Mouse (Mus musculus) left cerebral cortex, adult 2 months (tissue): ENCODE data around the gene Rdh7. TPM values are rescaled to one million over a fixed set of nuclear protein-coding genes. Genes with fewer than 3 reads are reported as not detected.
A peak's percentile ranks its signal among the peaks of the same experiment; 100 is the strongest.
"Not testable (repeated sequence)": the region's sequence is repeated elsewhere in the genome, so short reads cannot be mapped to it uniquely, and the experiment has no call there.

Experiments used
- DNase-seq, 2 experiments: peaks; one replicate each; pipeline ENCODE4 v3.0.0; 2021 to 2022; ENCODE audit warnings: low spot score in 2 of 2, mixed read lengths in 1 of 2; ENCODE audit errors: extremely low spot score in 1 of 2
- H3K27ac ChIP-seq: fragments of 200-600 bp; 2 replicates; pipeline ENCODE4 v1.8.1; 2022
- H3K4me3 ChIP-seq: fragments of 200-600 bp; 2 replicates; pipeline ENCODE4 v1.8.1; 2022
- CTCF ChIP-seq: fragments of 200-600 bp; IDR thresholded peaks from 2 replicates; pipeline ENCODE4 v1.8.1; 2022; ENCODE audit warnings: antibody characterized with exemption, mild to moderate bottlenecking, moderate library complexity
- intact Hi-C: fragments of 180-260 bp; cut with DNase I; formaldehyde crosslinking; loops from one replicate; pipeline ENCODE4 v1.15.1; 2025
- total RNA-seq, 2 experiments: library from RNA; stranded (reverse); gene quantifications; 2 replicates each; pipeline ENCODE4 v1.2.3; 2021

Rdh7 gene
- total RNA-seq, 2 experiments from 2014 or later = not detected

- intact Hi-C loops = no loop called here
- DNase-seq = no peak
- no peak overlapping the region for H3K4me3 ChIP-seq
- no peak for TF ChIP-seq CTCF
- H3K27ac ChIP-seq = no peak overlapping the region
Measured at GRCm38 (mm10) chr10:127907386-127907951, 18.9 kb upstream of the Rdh7 start.

GRCm38 (mm10) chr10:127906138-127906537 lies 17.5 kb upstream of the Rdh7 start:
- intact Hi-C loops = no loop called here
- no peak overlapping the region for H3K27ac ChIP-seq
- H3K4me3 ChIP-seq = no peak overlapping the region
- no peak for TF ChIP-seq CTCF
- DNase-seq = no peak

GRCm38 (mm10) chr10:127904718-127905446 lies 16.3 kb upstream of the Rdh7 start:
- intact Hi-C loops = no loop called here
- Histone ChIP-seq H3K27ac (no peak overlapping the region), H3K4me3 (no peak overlapping the region)
- no peak for TF ChIP-seq CTCF
- DNase-seq = peak; percentile 13 to 18

- H3K4me3 ChIP-seq = no peak overlapping the region
- no peak for DNase-seq
- intact Hi-C loops = no loop called here
- H3K27ac ChIP-seq = no peak overlapping the region
- no peak for TF ChIP-seq CTCF
Measured at GRCm38 (mm10) chr10:127903116-127903515, 14.5 kb upstream of the Rdh7 start.

- intact Hi-C loops = no loop called here
- DNase-seq = no peak
- no peak overlapping the region for H3K27ac ChIP-seq
- no peak for TF ChIP-seq CTCF
- no peak overlapping the region for H3K4me3 ChIP-seq
Measured at GRCm38 (mm10) chr10:127901751-127902150, 13.1 kb upstream of the Rdh7 start.

GRCm38 (mm10) chr10:127899783-127900182 lies 11.2 kb upstream of the Rdh7 start:
- H3K27ac ChIP-seq = no peak overlapping the region
- TF ChIP-seq CTCF = no peak
- intact Hi-C loops = no loop called here
- DNase-seq = no peak
- no peak overlapping the region for H3K4me3 ChIP-seq

- H3K27ac ChIP-seq = no peak within 1 kb of the TSS
- no peak within 1 kb of the TSS for H3K4me3 ChIP-seq
- no peak for DNase-seq
- no peak for TF ChIP-seq CTCF
- intact Hi-C loops = no loop called here
Measured at GRCm38 (mm10) chr10:127898218-127898617, 9.6 kb upstream of the Rdh7 start, which contains the start of gene Sdr9c7. TSS of gene Sdr9c7 (plus strand) at chr10:127898518.

GRCm38 (mm10) chr10:127897506-127897905 lies 8.9 kb upstream of the Rdh7 start:
- intact Hi-C loops = no loop called here
- Histone ChIP-seq H3K4me3 (no peak overlapping the region), H3K27ac (no peak overlapping the region)
- TF ChIP-seq CTCF = no peak
- no peak for DNase-seq

- H3K4me3 ChIP-seq = no peak overlapping the region
- DNase-seq = no peak
- no peak for TF ChIP-seq CTCF
- intact Hi-C loops = no loop called here
- H3K27ac ChIP-seq = no peak overlapping the region
Measured at GRCm38 (mm10) chr10:127896705-127897104, 8.1 kb upstream of the Rdh7 start.

GRCm38 (mm10) chr10:127893163-127894022 lies 4.8 kb upstream of the Rdh7 start:
- H3K27ac ChIP-seq, H3K4me3 ChIP-seq, DNase-seq, intact Hi-C loops: not testable (repeated sequence)

- TF ChIP-seq CTCF = no peak
- intact Hi-C loops = no loop called here
- DNase-seq = no peak
- H3K4me3 ChIP-seq = no peak overlapping the region
- no peak overlapping the region for H3K27ac ChIP-seq
Measured at GRCm38 (mm10) chr10:127891481-127891880, 2.9 kb upstream of the Rdh7 start.

- intact Hi-C loops = no loop called here
- no peak overlapping the region for H3K27ac ChIP-seq
- no peak overlapping the region for H3K4me3 ChIP-seq
- DNase-seq = no peak
- no peak for TF ChIP-seq CTCF
Measured at GRCm38 (mm10) chr10:127886971-127887370, 1.6 kb downstream of the Rdh7 start.
